Mouse (Mus musculus): ENCODE data around the gene Gga3.

Gga3 gene

DNA sequence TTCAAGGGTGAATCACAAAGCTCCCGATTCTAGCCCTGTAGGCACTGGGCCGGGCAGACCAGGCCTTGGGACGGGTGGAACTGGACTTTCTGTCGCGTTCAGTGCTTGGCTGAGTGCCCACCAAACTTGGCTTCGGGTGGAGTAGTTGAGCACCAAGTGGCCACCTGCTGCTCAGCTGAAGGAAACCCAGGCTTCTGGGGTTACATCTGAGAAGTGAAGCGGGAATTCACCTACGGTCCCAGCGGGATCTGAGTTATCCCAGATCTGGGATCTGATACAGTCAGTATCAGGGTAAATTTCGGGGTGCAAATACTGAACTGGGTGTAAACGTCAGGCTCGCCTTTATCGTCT lies 8.2 kb upstream of the Gga3 start:
- DNase-seq: peak in 1 of 2 experiments; percentile 40

DNA sequence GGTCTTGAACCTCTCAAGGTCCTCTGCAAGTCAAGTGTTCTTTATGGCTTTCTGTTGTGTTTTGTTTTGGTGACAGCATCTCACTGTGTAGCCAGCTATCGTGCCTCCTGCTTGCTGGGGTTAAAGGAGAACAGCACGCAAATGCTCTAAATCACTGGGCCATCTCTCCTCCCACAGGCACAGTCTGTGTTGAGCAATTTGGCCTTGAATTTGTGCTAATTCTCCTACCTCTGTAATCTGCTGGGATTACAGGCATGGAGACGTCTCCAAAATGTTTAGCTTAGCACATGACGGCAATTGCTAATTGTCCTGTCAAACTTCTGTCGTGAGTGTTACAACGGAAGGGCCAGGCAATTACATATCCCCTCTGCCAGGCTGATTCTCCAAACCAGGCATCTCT lies 7.3 kb upstream of the Gga3 start:
- no peak for DNase-seq

DNA sequence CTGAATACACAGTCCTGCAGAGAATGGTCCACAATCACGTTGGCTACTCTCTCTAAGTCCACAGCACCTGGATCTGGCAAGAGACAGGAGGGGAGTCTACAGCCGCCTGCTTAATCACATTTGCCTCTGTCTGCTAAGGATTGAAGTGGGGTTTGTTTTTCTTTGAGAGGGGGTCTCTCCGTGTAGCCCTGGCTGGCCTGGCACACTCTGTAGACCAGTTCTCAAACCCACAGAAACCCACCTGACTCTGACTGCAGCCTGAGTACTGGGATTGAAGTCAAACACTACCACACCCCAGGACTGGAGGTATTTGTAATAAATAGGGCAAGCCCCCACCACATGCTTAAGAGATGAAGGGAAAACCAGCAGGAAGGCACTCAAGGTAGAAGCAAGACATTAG lies 5.7 kb upstream of the Gga3 start:
- DNase-seq: no peak

DNA sequence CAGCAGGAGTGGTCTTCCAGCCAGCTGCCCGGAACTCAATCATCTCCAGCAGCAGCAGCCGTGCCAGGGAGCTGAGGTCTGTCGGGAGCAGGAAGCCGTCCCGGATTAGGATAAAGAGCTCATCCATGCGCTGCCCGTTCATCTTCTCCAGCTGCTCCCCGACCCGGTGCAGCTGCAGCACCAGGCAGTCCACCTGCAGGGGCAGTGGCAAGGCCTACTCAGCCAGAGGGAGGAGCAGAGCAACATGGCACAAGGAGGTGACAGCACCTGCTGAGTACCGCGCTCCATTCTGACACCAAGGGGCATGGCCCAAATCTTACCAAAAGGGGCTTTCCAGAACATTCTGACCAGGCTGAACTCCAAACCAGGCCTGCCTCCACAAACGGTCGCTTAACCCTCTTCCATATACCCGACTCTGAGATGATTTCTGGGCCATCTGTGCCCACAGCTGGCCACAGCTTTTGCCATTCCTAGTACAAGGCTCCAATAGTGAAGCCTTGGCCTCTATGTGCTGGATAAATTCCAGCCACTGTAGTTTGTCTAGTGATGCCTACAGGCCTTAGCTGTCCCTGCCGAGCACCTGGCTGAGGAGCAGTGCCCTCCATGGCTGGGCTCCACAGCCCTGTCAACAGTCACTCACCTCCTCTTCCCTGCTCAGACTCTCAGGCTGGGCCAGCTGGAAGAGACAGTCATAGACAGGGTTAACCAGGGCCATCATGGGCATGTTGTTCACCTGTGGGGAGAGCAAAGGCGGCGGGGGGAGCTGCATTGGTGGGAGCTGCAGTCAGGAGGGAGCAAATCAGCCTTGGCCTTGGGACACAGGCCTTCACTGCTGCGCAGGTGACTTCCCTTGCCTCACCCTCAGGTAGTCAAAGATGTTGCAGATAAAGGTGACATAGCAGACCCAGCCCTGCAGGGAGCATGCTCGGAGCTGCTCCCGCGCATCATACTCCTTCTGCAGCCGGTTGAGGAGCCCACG lies 4.9 kb upstream of the Gga3 start:
- DNase-seq: no peak

DNA sequence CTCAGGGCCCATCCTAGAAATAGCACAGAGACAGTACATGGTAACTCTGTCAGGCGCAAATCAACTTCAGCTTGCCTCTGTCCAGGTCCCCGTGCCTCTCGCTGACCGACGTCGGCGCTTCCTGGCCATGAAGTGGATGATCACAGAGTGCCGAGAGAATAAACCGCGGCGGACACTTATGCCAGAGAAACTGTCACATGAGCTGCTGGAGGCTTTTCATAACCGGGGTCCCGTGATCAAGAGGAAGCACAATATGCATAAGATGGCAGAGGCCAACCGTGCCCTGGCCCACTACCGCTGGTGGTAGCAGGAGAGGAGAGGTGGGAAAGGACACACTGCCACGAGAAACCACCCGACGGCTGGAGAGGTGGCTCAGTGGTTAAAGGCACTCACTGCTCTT lies 2.9 kb upstream of the Gga3 start:
- DNase-seq: no peak

DNA sequence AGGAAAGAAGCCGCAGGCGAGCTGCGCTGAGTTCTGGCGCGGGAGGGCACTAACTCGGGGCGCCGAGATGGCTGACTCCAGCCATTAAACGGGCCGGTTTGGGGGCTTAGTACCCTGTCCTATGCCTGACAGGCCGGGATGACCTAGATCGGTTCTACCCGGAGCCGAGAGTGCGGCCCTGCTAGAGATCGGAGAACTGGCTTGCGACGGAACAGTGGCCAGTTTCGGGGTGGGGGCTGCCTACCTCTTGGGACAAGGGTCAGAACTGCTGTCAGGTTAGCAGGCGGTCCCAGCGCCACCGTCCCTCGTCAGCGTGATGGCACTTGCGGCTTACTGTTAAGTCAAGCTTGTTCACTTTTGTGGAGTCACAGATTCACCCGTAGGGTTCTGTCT lies 449 bp upstream of the Gga3 start:
- no peak for DNase-seq

DNA sequence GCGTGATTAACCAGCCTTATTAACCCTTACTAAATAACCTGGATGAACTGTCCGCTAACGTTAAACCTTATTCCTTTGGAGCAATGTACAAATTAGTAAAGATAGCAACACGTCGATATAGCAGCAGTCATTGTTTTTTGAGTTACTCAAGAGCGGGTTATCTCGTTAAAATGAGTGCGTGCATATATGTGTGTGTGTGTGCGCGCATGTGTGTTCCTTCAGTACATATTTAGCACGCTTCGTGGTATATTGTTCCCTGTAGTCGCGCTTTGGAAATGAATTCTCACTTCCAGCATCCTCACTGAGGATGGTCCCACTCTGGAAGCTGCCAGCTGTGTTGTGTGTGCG lies 749 bp downstream of the Gga3 start:
- DNase-seq: no peak

DNA sequence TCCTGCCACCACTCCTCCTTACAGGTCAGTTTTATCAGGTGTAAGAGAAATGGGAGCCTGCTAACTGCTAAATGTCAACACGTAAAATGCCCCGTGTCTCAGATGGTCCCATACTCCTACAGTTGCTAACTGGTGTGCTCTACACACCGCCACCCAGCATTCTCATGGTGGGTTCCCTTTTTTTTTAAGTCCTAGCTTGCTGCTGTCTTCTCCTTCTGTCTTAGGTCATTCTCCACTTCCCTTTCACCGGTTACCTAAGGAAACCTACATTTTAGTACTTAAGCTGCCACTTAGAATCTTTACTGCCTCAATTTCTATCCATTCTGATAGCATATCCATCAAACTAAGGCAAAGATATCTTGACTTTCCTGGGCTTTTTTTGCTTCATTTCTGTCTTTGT lies 2.7 kb downstream of the Gga3 start:
- DNase-seq: peak in 1 of 2 experiments; percentile 19

DNA sequence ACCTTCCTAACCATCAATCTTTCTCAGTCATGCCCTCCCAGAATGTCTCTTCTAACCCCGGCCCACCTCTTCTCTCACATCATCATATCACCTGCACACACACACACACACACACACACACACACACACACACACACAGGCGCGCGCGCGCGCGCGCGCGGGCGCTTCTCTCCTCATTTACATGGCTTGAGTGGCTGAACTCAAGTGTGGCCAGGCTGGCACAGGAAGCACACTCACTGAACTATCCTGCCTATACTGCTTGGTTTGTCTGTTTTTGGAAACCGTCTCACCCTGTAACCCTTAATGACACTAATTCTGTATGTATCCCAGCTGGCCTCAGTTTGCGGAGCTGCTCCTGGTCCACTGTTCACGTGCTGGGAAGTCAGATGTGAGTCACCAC lies 3.1 kb downstream of the Gga3 start:
- peak; percentile 26 to 35 for DNase-seq

DNA sequence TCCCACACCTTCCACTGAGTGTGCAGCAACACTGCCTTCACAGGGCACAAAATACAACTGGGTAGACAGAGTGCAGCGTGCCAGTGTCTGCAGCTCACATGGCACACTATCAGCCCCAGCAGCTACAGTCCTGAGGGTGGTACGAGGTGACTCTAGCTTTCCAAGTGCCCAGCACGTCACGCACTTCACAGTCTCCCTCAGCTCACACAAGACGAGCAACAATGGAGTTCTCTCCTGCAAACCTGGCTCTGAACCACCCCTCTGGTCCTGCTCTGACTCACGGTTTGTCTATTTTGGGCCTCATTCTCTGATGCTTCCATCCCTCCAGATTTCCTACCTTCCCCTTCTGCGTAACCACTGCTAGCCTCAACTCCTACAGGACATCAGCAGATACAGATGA lies 4.1 kb downstream of the Gga3 start:
- DNase-seq: no peak

DNA sequence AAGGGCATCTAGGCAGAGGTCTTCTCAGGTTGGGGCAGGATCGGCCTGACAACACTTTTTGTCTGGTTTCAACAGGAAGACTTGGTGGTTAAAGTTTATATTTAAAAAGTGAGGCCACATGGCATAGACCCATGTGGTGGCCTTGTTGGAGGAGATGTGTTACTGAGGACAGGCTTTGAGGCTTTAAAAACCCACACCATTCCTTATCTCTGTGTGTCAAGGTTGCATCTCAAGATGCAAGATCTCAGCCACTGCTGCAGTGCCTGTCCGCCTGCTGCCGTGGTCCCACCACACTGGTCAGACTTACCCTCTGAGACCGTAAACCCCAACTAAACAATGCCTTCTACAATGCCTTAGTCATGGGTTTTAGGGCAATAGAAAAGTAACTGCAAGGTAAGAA lies 5.5 kb downstream of the Gga3 start:
- no peak for DNase-seq

DNA sequence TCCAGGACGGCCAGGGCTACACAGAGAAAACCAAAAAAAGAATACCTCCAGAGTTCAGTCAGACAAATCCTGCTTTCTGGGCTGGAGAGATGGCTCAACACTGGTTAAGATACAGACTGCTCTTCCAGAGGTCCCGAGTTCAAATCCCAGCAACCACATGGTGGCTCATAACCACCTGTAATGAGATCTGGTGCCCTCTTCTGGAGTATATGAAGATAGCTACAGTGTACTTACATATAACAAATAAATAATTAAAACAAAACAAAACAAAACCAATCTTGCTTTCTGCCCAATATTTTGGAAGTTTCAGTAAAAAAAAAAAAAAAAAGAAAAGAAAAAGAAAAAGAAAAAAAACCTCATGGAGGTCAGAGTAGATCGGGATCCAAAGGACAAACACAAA lies 8.6 kb downstream of the Gga3 start:
- no peak for DNase-seq

DNA sequence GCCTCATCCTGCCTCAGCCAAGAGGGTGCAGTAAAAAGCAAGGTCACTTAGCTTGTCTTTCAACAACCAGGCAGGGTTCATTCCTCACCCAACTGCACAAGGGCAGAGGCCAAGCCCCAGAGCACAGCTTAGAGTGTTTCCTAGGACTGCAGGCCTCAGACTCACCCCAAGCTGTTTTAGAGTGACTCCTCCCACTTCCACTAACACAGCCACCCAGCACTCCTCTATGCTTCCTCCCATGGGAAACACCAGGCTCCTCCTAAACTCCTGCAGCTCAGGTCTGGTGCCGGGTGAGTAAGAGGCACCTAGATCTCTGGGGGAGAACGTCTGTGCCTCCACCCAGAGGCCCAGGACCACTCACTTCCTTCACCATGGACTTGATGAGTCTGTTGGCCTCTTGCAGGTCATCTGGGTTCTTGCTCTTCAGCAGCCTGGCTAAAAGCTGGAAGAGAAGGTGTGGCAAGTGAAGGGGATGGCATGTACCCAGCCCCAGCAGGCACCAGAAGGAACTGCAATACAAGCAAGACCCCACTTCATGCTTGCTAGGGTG lies 13.2 kb downstream of the Gga3 start:
- DNase-seq: no peak

DNA sequence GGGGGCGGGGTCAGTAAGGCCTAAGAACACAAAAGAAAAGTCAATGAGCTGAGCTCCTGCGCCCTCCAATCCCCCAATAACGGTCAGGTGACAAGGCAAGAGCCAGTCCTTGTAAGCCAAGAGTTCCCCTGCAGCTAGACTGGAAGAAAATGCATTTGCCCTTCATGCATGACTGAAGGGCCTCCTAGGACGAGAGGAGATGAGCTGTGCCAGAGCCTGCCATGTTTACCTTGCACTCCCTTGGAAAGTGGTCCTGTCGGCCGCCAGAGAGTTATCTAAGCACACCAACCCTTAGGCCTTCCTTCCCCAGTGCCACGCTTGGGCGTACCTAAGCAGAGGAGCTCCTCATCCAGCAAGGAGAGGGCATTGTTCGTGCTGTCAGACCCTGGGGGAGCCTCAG lies 15.9 kb downstream of the Gga3 start:
- no peak for DNase-seq

DNA sequence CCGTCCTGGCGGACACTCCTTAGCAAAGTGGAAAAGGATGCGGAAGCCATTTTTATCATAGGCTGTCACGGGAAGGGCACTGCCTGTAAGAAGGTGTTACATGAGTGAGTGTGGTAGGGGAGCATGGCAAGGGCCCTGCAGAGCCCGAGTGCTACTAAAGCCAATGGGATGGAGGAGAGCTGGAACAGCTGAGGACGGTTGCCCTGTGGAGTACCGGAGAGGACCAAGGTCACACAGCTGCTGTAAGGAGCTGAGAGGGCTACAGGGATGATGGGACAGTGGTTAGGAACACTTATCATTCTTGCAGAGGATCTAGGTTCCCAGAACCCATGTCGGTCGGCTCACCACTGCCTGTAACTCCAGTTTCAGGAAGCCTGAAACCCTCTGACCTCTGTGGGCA lies 17.4 kb downstream of the Gga3 start:
- no peak for DNase-seq

DNA sequence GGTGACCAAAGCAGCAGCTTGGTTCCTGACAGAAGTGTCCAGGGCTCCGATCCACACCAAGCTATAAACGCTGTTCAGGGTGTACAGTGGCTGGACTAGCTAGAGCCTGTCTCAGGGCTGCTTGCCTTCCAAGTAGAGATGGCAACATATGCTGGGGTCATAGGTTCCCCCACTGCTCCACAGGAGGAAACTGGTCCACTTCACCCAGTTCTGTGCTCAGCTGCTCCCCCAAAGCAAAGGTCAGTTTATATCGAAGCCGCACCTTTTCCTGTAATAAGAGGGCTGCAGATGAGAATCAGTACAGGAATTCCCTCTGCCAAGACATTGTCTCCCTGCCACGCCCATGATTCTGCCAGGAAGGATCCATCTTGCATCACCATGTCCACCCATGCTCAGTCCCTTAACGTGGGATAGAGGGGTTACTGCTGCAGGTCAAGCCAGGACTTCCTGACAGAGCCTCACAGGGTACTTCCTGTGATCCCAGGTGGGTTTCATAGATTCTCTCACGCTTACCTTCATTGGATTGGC lies 18.2 kb downstream of the Gga3 start:
- DNase-seq: no peak

DNA sequence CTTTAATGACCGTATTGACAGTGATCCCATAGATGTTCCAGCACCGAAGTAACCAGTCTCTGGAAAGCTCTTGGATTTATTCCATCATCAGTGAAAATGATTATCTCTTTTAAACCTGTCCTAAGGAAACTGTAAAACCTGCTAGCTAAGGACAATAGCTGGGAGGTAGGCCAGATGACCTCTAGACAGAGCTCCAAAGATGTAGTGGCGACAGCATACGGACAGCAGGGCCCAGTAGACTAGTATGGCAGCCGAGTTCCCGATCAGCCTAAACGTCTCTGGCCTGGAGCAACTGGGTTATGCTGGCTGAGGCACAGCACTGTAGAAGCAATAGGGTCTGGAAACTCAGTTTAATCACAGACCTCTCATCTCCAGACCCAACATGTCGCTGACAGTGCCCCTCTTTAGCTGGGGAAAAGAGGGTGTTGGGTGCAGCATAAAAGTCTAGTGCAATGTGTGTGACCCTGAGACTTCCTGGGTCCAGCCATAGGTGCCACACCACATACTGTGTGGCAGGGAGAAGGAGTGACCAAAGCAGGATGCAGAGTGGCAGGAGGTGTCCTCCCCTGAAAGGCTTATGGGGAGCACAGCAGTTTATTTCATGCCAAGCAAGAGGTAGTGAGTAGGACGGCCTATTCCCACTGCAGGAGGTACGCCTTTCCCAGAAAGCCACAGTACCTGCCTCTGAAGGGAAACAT lies 19.3 kb downstream of the Gga3 start:
- no peak for DNase-seq

DNA sequence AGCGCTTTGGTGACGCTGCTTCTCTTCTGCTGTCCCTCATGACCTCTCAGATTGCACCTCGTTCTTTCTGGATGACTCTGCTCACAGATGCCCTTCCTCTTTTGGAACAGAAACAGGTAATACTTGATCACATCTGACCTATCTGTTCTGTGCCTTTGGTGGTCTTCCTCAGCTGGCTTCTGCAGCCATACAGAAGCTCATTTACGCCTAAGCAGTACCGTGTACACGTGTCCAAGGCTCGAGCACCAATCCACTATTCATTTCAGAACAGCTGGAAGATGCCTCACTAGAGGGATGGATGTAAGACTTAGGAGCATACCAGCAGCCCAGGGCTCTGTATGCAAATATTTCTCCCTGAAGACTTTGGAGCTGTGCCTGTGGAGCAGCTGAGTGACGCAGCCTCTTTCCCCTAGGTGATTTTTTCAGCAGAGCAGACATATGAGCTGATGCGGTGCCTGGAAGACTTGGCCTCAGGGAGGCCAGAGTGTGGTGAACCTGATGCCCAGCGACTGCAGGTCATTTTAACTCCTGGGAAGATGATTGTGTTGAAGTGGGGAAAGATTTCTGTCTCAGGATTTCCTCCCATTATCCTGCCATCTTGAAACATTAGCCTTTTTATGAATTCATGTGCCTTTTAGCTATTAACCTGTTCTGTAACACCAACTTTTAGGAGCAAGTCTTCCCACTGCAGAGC lies 20.8 kb downstream of the Gga3 start:
- no peak for DNase-seq

DNA sequence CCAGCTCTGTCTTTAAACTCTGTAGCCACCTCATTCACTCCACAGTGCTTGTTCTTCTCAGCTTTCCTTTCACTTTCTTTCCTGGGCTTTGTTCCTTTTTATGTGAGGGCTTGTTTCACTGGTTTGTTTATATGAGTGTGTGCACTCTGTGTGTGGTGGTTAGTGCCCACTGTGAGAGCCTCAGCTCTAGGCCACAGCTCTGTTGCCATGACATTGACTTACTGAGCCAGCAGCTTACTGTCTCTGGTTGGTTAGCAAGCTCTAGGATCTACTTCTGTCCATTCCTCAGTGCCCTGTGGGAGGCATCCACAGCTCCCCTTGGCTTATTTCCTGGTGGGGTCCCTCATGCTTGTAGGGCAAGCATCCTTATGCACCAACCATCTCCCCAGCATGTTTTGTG lies 24.8 kb downstream of the Gga3 start:
- DNase-seq: no peak

DNA sequence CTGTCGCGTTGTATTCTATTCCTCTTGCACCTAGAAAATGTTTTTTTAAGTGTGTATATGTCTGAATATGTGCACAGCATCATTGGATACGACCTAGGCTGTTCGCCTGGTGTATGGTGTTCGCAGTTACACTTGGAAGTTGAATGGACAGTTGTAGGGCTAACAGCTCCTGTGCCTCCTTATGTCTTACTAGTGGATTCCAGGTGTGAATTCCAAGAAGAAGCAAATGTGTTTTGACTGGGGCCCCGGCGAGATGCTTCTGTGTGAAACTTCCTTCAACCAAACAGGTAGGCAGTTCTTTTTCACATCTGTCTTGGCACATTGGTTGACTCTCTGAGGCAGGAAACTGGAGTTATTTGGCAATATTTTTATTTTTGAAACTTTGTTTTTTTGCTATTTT lies 38.9 kb downstream of the Gga3 start:
- DNase-seq: no peak

DNA sequence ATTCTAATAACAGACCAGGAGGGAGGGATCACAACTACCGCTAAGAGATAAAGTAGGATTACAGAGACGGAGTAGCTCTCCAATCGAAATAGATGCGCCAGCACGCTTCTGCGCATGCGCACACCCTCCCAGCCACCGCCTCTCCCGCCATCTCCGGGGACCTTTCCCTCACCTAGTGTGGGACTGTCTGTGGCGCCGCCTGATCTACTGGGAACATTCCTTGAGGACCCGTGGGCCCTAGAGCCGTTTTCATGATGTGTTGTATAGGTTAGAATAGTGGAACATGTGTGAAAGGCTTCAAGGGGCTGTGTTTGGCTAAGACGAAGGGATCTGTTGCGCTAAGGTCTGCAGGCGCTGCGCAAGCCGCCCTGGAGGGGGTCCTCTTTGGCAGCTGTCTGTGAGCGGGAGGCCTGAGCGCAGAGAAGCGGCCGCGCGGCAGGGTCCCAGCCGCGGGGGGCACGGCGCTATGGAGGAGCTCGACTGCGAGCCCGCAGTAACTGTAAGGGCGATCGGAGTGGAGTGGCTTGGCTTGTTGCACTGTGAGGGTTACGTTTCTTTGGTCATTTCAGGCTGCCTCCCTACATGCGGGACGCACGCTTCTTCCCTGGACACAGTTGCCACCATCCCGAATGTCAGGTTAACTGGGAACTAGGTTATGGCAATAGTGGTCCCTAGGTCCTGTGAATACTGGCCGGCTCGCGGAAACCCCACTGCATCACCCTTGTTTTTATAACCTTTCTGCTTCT lies 39.6 kb downstream of the Gga3 start, which contains the start of gene Nup85:
Gene Nup85 (plus strand): TSS at position 371 of the 746 bp plus-strand sequence.
- DNase-seq: peak; percentile 96

DNA sequence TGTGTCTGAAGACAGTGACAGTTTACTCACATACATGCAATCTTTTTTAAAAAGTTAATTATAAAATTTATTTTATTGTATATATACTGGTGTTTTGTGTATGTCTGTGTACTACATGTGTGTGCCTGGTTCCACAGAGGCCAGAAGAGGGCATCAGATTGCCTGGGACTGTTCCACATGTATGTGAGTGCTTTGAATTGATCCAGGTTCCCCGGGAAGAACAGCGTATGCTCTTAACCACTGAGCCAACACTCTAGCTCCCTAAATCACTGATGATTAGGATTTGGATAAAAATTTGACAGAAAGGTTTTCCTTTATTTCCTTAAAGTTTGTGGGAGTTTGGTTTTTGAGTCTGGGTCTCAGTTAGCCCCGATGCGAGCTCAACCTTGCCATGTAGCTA lies 40.4 kb downstream of the Gga3 start:
- DNase-seq: peak; percentile 15 to 20

DNA sequence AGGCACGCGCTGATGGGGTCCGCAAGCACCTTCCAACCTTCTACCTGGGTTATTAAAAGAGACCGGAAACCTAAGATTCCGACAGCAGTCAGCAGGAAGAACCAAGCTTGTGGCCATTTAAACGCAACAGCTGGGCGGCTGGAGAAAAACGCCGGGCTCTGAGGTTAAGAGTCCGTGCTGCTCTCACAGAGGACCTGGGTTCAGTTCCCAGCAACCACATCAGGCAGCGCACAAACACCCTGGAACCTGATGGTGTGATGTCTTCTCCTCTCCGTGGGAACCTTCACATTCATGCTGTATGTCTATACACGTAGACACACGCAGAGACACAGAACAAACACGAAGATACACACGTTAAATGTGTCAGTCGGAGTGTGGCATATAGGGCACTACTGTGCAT lies 48.1 kb downstream of the Gga3 start:
- no peak for DNase-seq

Data from B cell, adult 2 months (primary cell).